Mouse (Mus musculus): Measurements from ENCODE around the gene Gm7247.
"Not testable (repeated sequence)": the region's sequence is repeated elsewhere in the genome, so short reads cannot be mapped to it uniquely, and the experiment has no call there.

Gm7247 gene

DNA sequence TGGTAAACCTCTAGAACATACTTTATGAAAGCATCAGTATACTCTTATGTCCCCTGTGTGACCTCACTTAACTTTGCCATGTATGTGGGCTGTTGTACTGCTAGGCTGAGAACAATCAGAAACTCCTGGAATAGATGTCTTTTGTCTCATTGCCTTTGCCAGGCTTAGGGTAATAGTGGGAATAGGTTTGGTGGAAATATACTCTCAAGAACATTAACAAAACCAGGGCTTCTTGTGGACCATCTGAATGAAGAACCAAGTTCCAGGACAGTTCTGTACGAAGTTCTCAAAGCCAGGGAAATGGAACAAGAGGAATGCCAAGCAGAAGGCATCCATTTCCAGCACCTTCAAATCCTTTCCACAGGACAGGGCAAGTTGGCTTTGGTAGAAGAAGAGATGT is at the start of gene Gm7247:
Gm7247 (plus strand) TSS at position 301 of the 400 bp plus-strand sequence.
- DNase-seq, result no peak

DNA sequence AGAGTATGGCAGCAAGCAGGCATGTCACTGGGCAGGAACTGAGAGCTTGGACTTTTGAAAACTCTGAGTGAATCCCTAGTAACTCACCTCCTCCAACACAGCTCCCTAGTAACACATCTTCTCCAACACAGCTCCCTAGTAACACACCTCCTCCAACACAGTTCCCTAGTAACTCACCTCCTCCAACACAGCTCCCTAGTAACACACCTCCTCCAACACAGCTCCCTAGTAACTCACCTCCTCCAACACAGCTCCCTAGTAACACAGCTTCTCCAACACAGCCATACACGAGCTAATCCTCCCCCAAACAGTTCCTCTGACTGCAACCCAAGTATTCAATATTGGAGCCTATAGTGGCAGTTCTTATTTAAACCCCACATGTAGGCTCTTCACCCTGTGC is 37.6 kb upstream of the Gm7247 start:
- no peak for DNase-seq

DNA sequence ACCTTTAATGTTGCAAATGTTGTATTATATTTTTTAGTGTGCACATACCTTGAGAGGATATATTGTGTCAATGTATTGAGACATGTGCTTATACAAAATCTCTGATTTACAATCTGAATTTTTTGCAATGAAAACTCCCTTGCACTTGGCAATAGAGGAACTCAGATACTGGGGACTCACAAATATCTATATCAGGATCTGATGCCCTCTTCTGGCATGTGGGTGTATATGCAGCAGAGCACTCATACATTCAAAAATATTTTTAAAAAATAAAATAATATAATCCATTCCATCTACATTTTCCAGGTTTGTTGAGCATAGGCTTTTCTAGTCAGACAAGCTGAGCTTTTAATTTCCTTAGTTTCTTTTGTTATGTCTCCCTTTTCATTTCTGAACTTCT is 15.5 kb upstream of the Gm7247 start:
- no peak for DNase-seq

DNA sequence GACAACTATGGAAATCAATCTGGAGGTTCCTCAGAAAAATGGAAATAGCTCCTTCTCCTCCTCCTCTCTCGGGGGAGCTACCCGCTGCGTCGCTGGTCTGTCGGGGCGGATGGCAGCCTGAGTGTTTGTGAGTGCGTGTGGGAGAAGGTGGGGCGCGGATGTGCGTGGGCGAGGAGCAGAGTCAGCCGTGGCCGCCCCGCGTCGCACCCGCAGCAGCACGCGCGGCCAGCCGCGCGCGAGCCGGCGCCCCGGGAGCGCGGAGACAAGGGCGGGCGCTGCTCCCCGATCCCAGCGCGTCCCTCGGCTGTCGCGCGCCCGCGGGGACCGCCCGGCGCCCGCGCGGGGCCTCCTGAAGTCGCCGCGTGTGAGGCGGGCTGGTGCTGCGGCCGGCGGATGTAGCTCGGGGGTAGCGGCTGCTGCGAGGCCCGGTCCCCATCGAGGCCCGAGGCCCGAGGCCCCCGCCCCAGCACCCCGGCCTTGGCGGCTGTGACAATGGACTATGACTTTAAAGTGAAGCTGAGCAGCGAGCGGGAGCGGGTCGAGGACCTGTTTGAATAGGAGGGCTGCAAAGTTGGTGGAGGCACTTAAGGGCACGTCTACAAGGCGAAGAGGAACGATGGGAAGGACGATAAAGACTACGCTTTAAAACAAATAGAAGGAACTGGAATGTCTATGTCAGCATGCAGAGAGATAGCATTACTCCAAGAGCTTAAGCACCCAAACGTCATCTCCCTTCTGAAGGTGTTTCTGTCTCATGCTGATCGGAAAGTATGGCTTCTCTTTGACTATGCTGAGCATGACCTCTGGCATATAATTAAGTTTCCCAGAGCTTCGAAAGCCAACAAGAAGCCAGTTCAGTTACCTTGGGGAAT is 3.2 kb upstream of the Gm7247 start:
- no peak for DNase-seq

DNA sequence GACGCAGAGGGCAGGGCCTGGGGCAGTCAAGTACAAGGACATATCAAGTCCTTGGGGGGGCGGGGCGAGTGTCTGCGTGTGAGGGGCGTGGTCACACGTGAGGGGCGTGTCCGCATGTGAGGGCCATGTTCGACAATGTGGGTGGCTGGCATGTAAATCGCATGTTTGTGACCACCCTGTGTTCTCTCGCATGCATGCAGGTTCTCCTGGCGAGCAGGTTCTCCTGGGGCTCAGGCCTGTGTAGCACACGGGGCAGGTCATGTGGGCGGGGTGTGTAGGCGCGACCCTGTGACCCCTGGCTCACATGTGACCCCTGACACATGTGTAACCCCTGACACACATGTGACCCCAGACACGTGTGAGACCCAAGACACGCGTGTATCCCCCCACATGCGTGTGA is 21.2 kb downstream of the Gm7247 start:
- no peak for DNase-seq

DNA sequence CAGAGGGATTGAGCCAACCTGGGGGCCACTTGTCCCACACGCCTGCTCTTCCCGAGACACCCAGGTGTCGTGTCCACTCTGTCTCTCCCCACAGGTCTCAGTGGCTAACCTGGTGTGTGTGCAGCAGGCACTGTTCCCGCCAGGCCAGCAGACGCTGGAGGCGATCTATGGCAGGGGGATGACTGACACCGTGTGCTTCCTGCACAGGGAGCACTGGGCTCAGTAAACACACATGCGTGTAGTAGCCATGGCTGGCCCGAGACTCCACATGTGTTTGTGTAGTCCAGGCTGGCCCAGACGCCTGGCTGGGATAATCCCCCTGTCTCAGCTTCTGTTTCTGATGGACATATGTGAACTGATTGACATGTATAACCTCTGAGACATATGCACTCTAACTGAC is 22.8 kb downstream of the Gm7247 start:
- no peak for DNase-seq

DNA sequence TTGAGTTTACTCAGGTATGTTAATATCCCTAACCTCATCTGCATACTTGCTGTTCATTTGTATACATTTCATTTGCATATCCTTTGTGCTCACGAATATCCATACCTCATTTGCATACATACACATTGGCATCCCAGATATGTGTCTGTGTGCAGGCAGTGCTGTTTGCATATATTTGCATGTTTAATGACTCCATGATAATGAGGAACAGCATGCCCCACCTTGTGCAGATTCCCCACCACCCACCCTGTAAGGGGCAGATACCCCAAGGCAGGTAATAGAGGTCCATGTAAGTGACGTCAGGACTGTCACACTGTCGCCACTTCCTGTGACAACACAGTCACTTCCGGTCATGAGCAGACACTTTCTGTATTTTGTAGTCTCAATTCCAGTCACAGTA is 24.2 kb downstream of the Gm7247 start:
- DNase-seq, result no peak

DNA sequence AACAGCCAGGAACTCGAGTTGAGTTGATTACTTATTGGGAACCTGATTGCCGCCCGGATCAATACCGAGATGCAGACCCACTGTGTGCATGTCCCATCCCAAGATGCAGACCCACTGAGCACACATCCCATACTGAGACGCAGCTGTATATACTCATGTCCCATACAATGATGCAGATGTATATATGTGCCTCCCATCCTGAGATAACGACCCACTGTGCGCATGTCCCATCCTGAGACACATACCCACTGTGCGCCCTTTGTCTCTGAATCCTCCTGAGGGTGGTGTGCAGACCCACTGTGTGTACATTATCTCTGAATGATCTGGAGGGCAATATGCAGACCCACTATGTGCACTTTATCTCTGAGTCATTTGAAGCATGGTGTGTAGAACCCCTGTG is 26.2 kb downstream of the Gm7247 start:
- no peak for DNase-seq

DNA sequence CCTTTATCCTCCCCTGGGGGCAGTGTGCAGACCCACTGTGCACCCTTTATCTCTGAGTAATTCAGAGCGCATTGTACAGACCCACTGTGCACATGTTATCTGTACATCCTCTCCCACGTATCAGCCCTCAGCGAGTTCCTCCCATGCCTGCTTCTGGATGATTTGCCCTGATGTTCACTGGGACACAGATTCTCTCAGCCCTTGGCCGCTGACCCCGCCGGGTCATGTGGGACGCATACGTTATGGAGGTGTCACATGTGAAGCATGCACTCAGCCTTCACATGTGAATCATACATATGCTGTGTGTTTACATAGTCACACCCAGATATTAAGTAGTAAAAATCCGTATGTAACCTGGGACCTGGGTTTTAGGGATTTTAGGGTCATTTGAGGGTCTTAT is 26.7 kb downstream of the Gm7247 start:
- no peak for DNase-seq

DNA sequence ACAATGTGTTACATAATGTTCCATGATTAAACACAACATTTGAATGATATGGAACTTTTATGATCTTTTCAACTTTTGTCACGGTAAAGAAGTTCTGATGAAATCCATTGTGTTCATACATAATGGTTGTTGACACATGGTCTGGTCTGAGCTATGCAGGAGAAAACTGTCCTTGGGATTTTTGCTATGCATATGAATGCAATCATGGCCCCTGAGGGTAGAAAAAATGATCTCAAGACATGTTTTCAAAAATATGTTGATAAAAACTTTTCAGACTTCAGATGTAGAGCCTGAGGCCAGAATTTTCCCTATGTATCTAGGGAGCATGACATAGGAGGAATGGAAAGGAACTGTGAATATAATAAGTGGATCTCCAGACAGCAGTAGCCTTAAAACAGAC is 49.0 kb downstream of the Gm7247 start, which contains the start of gene Vmn2r88:
Vmn2r88 (plus strand) TSS at position 301 of the 400 bp plus-strand sequence.
- no peak for DNase-seq

DNA sequence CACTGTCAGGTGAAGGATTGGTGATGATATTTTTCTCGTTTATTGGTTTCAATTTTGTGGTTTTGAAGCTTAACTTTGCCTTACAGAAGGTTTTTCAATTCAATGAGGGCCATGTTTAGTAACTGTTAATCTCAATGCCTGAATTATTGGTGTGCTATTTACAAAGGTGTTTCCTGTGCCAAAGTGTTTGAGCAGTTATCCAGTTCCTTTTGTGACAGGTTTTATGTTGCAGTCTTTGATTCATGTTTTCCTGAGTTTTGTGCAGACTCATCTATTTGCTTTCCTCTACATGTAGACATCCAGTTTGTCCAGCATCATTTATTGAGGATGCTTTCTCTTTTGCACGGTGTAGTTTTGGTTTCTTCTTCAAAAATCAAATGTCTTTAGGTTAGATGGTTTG is 62.3 kb downstream of the Gm7247 start:
- DNase-seq, result no peak

DNA sequence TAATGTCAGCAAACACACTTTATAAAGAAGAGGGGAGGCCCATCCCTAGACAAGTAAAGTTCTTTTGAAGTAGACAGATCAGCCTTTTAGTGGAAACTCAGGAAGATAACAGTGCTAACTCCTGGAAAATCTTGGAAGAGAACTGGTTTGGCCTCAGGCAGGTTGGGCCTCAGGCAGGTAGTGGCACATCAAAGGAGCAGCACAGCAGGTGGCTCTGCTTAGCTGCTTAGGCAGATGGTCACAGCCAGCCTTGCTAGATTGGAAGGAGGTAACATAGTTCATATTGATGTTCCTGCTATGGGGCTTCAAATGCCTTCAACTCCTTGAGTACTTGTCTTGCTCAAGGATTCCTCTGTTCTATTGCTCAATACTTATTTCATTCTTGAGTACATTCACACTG is 68.6 kb downstream of the Gm7247 start:
- not testable (repeated sequence) for DNase-seq

DNA sequence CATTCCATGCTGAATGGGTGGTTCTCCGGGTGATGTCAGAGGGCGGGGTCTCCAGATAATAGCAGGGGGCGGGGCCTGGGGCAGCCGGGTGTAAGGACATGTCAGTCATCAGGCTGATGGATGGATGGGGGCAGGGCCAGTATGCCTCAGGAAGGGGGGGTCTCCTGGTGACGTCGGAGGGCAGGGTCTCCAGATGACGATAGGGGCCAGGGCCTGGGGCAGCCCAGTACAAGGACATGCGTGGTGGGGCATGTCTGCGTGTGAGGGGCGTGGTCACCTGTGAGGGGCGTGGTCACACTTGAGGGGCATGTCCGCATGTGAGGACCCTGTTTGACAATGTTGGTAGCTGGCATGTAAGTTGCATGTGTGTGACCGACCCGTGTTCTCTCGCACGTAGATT is 73.0 kb downstream of the Gm7247 start:
- no peak for DNase-seq

DNA sequence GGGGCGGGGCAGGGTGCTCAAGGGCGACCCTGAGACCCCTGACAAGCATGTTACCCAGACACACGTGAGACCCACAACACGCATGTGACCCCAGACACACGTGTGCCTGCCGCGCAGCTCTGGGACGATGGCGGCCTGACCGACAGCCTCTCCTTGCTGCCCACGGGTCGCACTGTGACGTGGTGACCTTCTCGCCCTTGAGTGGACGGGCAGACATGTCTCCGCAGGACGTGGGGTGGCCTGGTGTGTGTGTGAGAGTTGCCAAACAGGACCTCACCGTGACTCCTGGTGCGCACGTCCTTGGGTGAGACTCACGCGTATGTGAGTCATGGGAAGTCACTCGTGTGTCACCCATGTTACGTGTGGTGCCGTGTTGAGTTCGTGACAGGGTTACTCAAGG is 73.5 kb downstream of the Gm7247 start:
- no peak for DNase-seq

DNA sequence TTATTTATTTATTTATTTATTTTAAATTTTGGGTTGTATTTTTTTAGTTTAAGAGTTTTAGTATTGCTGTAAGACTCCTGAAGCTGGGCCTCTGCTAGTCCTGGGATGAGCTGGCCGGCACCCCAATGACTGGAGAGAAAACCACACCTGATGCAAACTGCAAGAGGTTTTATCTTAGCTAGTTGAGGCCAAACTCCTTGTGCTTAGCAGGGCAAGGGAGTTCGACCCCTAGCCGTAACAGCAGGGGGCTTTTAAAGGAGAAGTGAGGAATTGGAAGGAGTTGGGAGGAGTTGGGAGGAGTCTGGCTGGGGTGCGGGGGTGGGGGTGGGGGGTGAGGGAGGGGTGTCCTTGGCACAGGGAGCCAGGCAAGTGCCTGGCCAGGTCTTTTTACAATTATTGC is 77.4 kb downstream of the Gm7247 start:
- no peak for DNase-seq

DNA sequence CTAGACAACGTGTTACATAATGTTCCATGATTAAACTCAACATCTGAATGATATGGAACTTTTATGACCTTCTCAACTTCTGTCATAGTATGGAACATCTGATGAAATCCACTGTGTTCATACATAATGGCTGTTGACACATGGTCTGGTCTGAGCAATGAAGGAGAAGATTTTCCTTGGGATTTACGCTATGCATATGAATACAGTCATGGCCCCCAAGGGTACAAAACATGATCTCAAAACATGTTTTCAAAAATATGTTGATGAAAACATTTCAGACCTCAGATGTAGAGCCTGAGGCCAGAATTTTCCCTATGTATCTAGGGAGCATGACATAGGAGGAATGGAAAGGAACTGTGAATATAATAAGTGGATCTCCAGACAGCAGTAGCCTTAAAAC is 90.0 kb downstream of the Gm7247 start, which contains the start of gene Vmn2r89:
Vmn2r89 (plus strand) TSS at position 301 of the 400 bp plus-strand sequence.
- not testable (repeated sequence) for DNase-seq

DNA sequence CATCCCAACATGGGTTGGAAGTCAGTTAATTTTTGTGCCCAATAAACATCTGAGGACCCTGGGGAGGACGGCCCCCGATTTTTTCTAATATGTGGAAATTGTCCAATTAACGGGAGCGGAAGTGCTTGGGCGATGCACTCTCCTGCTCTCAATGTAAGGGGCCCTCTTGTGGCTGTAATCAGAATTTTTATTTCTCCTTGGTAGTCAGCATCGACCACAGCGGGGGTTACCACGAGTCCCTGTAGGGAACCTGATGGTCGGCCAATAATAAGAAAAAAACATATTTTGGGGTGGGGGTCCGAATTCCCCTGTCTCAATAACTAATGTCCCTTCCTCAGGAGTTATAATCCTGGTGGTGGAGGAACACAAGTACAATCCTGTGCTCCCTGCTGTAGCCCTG is 118.7 kb downstream of the Gm7247 start:
- not testable (repeated sequence) for DNase-seq

DNA sequence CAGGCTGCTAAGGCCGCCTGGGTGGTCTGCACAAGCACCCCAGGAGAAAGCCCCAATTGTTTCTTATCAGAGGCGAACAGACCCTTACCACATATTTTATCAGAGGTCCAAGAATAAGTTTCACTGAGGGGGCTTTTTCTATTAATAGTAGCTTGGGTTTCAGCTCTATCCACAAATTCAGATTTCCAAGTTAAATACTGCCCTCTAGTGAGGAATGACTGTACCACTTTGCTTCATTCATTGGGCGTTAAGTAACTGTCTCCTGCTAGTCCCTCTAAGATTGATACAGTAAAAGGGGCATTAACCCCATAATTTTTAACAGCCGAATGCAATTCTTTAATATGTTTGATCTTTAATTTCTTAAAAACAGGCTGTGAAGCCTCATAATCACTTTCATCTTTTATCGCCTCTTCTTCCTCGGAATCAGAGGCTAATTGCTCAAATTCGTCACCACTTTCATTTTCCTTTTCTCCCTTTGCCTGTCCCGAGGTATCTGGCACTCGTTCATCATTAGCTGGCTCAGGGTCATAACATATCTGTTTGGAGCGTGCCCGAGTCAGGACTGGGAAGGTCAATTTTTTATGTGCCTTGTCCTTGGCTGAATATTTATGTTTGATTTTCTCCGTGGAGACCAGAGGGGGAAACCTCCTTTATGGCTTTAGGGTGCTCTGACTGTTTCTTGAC is 119.9 kb downstream of the Gm7247 start:
- not testable (repeated sequence) for DNase-seq

DNA sequence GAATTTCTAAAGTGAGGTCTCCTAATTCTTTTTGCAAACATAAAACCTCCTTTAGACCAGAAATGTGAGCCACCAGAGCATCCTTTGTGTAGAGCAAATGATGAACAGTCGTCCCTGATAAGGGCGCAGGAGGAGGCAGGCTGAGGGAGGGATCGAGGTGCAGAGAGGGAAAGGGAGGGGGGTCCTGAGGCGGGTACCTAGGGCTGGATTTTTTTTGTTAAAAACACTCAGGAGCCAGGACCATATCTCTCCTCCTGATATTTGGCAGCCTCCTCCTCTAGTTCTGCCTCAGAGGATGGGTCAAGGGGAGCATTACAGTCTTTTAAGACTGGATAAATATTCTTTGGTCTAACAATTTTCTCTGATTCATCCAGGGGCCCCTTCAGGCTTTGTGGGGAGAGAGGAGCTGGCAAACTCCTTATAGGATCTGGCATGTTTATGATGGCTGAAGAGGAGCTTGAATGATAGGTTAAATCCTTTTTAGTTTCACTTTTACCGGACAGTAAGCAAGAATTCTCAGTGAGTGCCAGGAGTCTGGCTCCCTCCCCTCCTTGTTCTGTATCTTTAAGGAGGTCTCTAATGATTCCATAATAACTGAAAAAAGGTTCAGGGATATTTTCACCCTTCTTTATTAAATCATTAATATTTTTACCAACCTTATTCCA is 120.6 kb downstream of the Gm7247 start:
- no peak for DNase-seq

DNA sequence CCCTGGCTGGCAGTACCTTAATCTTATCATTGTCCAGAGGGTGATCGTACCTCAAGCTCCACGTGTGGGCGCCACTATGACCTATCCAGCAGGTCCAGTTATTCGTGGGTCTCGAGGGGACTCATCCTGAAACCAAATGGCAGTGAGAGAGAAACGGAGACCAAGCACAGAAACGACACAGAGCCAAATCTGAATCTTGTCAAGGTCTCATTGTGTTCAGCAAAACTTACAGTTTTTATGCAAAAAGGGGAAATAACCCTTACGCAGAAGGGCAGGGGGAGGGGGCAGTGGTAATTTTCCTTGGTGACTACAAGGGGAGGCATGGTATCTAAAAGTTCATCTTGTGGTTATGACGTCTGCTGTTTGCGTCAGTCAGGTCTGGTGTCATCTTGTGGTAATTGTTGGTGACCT is 121.4 kb downstream of the Gm7247 start:
- not testable (repeated sequence) for DNase-seq

DNA sequence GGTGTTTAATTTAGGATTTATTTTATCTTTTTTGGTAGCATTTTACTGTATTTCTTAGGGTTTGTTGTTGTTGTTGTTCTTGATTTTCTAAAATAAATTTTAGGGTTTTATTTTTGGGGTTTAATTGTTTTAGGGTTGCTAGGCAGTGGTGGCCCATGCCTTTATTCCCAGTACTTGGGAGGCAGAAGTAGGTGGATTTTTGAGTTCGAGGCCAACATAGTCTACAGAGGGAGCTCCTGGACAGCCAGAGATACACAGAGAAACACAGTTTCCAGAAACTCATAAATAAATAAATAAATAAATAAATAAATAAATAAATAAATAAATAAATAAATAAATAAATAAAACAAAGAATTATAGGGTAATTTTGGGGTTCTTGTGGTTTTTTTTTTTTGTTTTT is 122.1 kb downstream of the Gm7247 start:
- no peak for DNase-seq

DNA sequence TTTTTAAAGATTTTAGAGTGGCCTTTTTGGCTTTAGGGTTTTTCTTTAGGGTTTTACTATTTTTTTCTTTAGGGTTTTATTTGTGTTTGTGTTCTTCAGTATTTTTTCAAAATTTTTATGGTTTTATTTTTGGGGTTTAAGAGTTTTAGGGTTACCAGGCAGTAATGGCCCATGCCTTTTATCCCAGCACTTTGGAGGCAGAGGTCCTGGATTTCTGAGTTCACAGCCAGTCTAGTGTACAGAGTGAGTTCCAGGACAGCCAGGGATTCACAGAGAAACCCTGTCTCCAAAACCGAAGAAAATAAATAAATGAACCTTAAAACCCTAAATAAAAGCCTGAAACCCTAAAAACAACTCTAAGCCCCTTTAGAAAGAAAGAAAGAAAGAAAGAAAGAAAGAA is 124.6 kb downstream of the Gm7247 start:
- no peak for DNase-seq

DNA sequence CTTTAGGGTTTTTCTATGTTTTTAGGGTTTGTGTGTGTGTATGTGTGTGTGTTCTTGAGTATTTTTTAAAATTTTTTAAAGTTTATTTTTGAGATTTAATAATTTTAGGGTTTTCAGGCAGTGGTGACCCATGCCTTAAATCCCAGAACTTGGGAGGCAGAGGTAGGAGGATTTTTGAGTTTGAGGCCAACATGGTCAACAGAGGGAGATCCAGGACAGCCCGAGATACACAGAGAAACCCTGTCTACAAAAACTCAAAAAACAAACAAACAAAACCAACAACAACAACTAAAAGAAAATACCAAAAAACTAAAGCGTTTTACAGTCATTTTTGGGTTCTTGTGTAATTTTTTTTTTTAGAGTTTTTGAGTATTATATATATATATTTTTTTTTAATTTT is 134.2 kb downstream of the Gm7247 start:
- no peak for DNase-seq

DNA sequence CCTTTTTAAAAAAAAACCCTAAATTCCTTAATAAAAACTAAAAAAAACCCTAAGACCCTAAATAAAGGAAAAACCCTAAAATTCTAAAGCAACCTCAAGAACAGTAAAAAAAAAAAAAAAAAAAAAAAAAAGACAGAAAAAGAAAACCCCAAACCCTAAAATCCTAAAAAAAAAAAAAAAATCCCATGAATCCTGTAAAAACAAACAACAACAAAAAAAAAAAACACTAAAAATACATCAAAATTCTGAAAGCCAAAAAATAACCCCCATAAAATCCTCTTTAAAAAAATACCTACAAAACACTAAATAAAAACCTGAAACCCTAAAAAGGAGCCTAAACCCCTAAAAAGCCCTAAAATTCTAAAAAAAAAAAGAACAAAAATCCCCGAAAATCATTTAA is 135.4 kb downstream of the Gm7247 start:
- no peak for DNase-seq

Measured in kidney, adult 18-20 months (tissue).